Mouse (Mus musculus): ENCODE results near the gene Tfap4. TPM values are rescaled to one million over a fixed set of nuclear protein-coding genes. Genes with fewer than 3 reads are reported as not detected.
"Not testable (repeated sequence)": the region's sequence is repeated elsewhere in the genome, so short reads cannot be mapped to it uniquely, and the experiment has no call there.

Gene Tfap4
- polyA plus RNA-seq, 1 experiment, result 3.5 TPM

- DNase-seq (ENCODE audit: low read depth), result no peak
These were observed 6.7 kb downstream of the Tfap4 start for GRCm38 (mm10) chr16:4552829-4553550.

- no peak for DNase-seq (ENCODE audit: low read depth)
These were observed 7.8 kb downstream of the Tfap4 start for GRCm38 (mm10) chr16:4551885-4552284.

DNA sequence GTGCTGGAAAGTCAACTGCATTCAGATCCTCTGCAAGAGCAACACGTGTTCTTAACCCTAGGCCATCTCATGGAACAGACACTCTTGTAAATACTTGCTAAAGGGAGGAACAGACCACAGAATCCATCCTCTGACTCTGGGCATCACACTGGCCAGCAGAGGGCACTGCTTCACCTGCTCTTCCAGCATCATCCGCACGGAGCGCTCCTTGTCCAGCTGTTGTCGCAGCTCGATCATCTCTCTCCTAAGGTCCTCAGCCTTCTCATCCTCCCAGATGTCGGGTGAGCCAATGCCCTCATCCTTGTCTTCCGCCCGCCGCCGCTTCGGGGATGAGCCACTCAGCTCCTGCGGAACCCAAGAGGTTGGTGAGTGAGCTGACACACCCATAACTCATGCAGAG, 8.6 kb downstream of the Tfap4 start:
- DNase-seq (ENCODE audit: low read depth), result no peak

DNA sequence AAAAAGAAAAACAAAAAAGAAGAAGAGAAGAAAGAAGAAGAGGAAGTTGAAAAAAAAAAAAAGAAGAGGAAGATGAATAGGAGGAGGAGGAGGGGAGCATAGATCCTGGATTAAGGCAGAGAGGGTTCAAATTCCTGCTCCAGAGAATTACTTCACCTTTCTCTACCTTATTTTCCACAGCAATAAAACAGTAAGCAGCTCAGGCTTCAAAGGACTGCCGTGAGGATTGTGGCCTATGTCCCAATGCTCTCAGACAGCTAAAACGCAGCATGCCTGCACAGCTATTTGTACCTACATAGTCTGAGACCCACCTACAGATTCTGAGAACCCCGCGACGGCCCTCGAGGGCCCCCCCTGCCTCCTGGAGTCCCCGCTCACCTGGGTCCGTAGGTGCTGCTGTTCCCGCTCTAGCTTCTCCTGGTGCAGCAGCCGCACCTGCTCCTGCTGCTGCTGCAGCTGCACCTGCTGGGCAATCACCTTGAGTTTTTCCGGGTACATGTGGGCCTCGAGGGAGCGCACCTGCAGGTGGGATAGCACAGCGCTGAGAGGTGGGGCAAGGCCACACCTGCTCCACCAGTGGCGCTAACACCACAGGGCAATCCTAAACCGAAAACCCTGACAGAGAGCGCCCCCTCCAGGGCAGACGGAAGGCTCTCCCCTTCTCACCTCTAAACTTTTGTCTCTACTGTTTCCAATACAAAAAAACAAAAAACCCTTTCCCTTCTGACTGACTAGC, 10.5 kb downstream of the Tfap4 start:
- no peak for DNase-seq (ENCODE audit: low read depth)

- DNase-seq (ENCODE audit: low read depth), result no peak
These were observed 12.0 kb downstream of the Tfap4 start for GRCm38 (mm10) chr16:4547611-4548010.

DNA sequence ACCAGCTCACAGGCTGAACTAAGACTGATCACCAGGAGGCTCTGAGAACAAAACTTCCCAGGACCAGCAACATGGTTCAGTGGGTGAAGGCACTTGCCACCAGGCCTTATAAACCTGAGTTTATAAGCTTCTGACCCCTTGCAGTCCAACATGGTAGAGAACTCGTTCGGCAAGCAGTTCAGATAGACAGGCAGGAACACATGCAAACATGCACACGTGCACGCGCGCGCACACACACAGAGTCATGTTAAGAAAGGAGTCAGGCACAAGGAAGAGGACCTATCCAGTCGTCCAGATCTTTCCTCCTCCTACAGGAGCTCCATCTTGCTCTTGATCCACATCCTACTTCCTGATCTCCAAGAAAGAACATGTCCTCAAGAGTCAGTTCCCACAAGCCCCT, 12.8 kb downstream of the Tfap4 start:
- DNase-seq (ENCODE audit: low read depth), result no peak

GRCm38 (mm10) chr16:4544845-4545244, 14.8 kb downstream of the Tfap4 start:
- DNase-seq (ENCODE audit: low read depth), result no peak

- DNase-seq (ENCODE audit: low read depth), result no peak
These were observed 16.4 kb downstream of the Tfap4 start for GRCm38 (mm10) chr16:4543266-4543665.

DNA sequence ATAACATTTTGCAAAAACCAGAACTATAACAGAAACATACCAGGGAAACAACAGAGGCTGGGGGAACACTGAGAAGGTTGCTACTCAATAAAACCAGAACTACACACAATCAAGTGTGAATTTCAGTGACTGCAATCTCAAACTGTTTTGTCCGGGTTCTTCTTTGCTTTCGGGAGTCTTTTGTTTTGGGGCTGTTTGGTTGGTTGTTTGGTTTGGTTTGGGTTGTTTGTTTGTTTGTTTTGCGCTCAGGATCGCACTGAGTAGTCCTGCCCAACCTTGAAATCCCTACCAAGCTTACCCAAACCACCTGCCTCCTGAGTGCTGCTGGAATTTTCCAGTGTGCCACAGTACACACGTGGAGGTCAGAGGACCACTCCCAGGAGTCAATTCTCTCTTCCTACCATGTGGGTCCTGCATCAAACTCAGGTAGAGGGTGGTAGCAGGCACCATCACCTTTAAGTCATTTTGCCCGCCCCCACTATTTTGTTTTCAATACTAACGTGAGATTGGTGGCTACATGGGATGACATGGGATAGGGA, 17.3 kb downstream of the Tfap4 start:
- DNase-seq (ENCODE audit: low read depth), result no peak

DNA sequence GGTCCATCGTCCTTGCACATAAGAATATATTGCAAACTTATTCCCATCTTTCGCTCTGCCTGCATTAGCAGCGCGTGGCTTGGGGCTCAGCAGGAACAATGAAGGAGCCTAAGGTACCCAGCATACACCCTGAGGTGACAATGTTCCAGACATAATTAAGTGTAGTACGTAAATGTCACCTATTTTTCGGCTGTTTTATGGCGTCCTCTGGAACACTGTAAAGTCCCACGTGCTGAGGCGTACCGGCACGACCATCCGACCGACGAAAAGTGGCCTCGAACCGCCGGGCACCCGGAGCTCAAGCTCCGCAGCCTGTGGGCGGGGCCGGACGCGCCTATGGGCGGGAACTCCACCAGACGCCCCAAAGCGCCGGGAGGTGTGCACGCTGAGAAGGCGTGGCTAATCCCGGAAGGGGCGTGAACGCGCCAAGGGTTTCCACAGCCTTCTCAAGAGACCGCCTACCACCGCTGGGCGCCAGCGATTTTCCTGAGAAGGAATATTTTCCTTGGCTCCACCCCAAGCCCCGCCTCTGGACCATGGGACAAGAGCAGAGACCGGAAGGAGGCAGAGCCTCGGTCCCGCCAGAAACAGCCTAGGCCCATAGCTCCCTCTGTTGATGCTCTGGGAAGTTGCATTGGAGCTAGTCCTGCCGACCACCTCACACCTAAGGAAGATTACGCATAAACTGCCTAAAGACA, 18.0 kb downstream of the Tfap4 start, which contains the start of gene Srl:
Srl (minus strand) TSS at position 316 of the 698 bp plus-strand sequence.
- DNase-seq (ENCODE audit: low read depth), result peak; percentile 98

GRCm38 (mm10) chr16:4541033-4541432, 18.6 kb downstream of the Tfap4 start:
- DNase-seq (ENCODE audit: low read depth), result no peak

DNA sequence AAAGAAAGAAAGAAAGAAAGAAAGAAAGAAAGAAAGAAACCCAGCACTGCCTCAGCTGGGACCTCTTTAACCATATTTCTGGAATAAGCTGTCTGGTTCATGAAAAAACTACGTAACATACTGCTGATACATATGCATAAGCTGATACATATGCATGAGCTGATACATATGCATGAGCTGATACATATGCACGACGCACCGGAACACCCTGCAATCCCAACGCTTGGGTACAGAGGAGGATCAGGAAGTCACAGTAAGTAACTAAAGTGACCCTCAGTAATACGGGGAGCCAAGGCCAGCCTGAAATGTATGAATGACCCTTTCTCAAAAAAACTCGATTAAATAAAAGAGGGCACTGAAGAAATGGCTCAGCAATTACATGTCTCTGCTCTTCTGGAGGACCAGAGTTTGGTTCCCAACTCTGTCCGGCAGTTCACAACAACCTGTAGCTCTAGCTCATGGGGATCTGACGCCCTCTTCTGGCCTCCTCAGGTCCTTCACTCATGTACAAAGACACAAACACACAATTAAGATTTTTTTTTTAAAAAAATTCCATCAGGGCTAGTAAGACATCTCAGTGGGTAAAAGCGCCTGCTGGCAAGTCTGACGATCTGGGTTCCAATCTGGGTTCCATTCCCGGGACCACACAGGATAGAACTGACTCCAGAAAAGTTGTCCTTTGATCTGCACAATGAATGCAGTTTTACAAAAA, 19.4 kb downstream of the Tfap4 start:
- DNase-seq (ENCODE audit: low read depth), result no peak

GRCm38 (mm10) chr16:4539521-4539920, 20.1 kb downstream of the Tfap4 start:
- no peak for DNase-seq (ENCODE audit: low read depth)

DNA sequence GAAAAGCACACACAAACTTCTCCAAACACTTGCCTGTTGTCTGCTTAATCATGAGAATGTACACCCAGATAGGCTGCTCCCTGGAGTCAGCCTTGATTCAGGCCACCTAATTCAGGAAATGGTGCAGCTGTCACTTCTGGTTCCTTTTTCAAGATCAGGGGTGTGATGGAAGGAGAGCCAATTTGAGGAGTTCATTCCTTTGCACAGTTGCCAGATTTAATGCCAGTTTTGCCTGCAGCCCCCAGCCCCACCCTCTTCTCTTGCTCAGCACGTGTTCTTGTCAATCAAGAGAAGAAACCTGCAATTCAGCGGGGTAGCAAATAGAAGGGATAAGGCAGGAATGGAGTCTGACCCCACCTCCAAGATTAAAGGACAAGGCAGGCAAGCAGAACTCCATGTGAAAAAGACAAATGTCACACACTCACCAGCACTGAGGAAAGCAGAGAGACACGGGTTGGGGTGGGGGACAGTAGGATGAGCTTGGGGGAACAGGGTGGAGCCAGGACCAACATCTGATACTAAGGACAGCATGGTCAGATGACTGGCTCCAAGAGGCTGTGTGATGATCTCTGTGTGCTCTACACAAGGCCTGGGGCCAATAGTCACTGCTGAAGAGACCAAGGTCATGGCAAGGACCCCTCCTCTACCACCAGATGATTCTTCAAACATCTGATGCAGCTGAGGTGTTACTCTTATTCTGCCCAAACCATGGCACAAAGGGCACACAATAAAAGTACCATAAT, 21.9 kb downstream of the Tfap4 start:
- DNase-seq (ENCODE audit: low read depth), result no peak

DNA sequence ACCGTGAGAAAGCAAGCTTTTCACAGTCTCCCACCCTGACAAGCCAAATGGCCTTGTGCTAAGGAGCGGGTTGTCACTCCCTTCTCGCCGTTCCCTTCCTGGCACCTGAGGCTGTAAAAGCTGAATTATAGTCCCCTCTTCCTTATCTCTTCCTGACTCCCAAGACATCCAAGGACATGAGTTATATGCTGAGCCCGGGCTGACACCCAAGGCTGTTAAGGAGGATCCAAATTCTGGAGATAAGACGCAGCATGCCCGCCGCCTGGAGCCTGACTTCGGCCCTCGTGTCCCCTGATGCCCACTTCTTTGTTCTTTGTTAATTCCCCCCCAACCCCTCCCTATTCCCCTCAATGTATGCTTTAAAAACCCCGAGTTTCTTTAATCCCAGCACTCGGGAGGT, 32.3 kb downstream of the Tfap4 start:
- not testable (repeated sequence) for DNase-seq (ENCODE audit: low read depth)

GRCm38 (mm10) chr16:4523313-4524004, 36.2 kb downstream of the Tfap4 start:
- no peak for DNase-seq (ENCODE audit: low read depth)

- DNase-seq (ENCODE audit: low read depth), result no peak
These were observed 36.8 kb downstream of the Tfap4 start for GRCm38 (mm10) chr16:4522879-4523278.

DNA sequence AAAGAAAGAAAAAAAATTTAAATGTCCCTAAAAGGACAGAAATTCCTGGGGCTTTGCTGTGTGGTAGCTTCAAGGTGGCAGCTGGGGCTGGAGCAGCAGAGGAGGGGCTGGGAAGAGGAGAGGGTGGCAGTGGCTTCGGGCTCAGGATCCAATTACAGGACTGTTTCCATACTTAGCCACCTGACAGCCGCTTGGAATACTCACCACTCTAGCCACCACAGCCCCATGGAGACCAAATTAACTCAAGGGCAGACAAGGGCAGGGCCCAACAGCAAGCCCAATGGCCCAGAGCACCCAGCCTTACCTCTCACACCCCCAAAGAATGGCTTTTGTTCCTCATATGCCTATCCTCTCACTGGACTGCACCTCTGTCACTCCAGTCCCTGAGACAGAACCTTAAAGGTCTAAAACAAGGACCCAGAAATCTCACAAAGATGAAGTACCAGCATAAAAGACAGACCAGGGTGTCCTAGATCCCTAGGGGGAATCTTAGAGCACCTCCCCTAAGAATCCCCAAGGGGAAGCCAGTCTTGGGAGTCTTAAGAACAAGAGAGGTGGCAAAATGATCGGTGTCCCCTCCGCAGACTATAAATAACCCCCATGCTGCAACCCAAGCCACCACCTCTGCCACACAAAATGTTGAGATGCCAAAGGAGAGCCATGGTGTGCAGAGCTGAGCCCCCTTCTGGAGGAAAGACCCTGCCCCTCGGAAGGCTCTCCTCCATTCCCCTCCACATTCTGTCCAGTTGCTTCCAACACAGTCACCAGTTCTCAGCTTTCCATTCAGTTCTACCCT, 37.7 kb downstream of the Tfap4 start:
- no peak for DNase-seq (ENCODE audit: low read depth)

- DNase-seq (ENCODE audit: low read depth), result no peak
These were observed 38.5 kb downstream of the Tfap4 start for GRCm38 (mm10) chr16:4521074-4521667.

Data from gonadal fat pad, adult 2 months (tissue).